In the genomic region with DNA sequence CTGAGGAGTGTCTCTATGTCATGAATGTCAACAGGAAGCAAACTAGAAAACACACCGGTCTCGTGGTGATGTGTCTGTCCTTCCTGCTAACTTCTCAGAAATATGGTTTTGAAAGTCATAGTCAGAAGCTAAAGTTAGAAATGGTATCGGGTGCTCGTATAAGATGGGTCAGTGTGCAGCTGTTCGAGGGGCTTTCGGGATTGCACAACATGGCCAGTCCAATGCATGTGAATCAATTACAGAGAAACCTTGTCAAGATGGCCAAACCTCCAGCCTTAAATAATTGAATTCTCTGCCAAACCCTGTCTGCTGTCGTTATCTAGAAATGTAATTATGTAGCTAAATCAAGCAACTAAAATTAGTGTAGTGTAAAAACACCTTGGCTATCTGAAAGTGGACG, we compare ENCODE assay signal across 20 mouse cellular contexts.
A peak's percentile ranks its signal among the peaks of the same experiment; 100 is the strongest.
DNase-seq lines count a peak whose midpoint lies in the region; TF ChIP-seq lines count a peak whose summit lies in the region.
"Had no signal": no experiment of that assay in that cellular context is flagged by ENCODE, and none has a peak within 500 bp of the region (broad histone marks: within the 10 kb centered on the region; RNA-seq: fewer than 3 reads in every experiment).

No protein-coding gene starts in this region.

- H3ac ChIP-seq in myocyte (ENCODE audit: control insufficient read depth, insufficient read length), result no peak overlapping the region

- no peak overlapping the region for H3K4me3 ChIP-seq in gastrocnemius, adult 2 months
- no peak overlapping the region for H3K4me3 ChIP-seq in myocyte
- H3K4me3 ChIP-seq in kidney, adult 2 months (ENCODE audit: insufficient read depth, low read depth, low read length), result no peak overlapping the region

- peak overlapping the region; percentile 8 for H3K4me2 ChIP-seq in myocyte (ENCODE audit: low read depth)

- no peaks in the 10 kb centered on the region for H3K36me3 ChIP-seq in myocyte (ENCODE audit: control insufficient read depth, insufficient read depth)
- no peaks in the 10 kb centered on the region for H3K36me3 ChIP-seq in kidney, adult 2 months (ENCODE audit: control insufficient read depth, insufficient read depth, low read length)
- H3K36me3 ChIP-seq: G1E had no signal

- TF ChIP-seq POLR2A in myocyte (IDR thresholded peaks at IDR 0.05; ENCODE audit: insufficient read length, low read depth), result no peak
- no peak for TF ChIP-seq POLR2A in kidney, adult 2 months (IDR thresholded peaks at IDR 0.05; ENCODE audit: low read depth, low read length)

- no peaks in the 10 kb centered on the region for H3K79me2 ChIP-seq in myocyte (ENCODE audit: control insufficient read depth, insufficient read depth)

- no peak for TF ChIP-seq CTCF in gastrocnemius, adult 2 months (IDR thresholded peaks at IDR 0.05)
- TF ChIP-seq CTCF in kidney, adult 2 months (conservative IDR thresholded peaks at IDR 0.05; ENCODE audit: insufficient read depth, insufficient read length, low read depth, low read length), result no peak

- DNase-seq in gastrocnemius, adult 2 months, result no peak
- no peak for DNase-seq in gastrocnemius, postnatal 4 days (ENCODE audit: low spot score in 2 of 2)
- DNase-seq in heart, adult 11 months, result peak; percentile 83
- no peak for DNase-seq in heart, postnatal 4 days
- DNase-seq in T-cell, adult 2 months (ENCODE audit: low spot score), result peak; percentile 31
- DNase-seq in urinary bladder, postnatal 36 days (ENCODE audit: low spot score in 2 of 2), result no peak
- no peak for DNase-seq in kidney, adult 2 months
- DNase-seq: adrenal gland, adult 2 months; adrenal gland, adult 8-10 months; adrenal gland, postnatal 10 days; adrenal gland, postnatal 14 days; adrenal gland, postnatal 25 days; adrenal gland, postnatal 36 days; B cell, adult 2 months; cerebellum, adult 11 months; cerebellum, adult 11-12 months; cerebellum, adult 18-20 months had no signal

- WGBS in kidney, adult 2 months, result 77% methylated on average over 8 of the region's 8 CpGs

- peak overlapping the region; percentile 97 for H3K27ac ChIP-seq in gastrocnemius, adult 2 months
- no peak overlapping the region for H3K27ac ChIP-seq in kidney, adult 2 months (ENCODE audit: insufficient read depth, low read depth, low read length)

- intact Hi-C loops in gastrocnemius, adult 2 months (cut with DNase I), result no loop called here

- no peaks in the 10 kb centered on the region for H3K27me3 ChIP-seq in myocyte (ENCODE audit: control insufficient read depth, insufficient read depth, insufficient read length)
- H3K27me3 ChIP-seq in kidney, adult 2 months (replicated peaks; ENCODE audit: control insufficient read depth, insufficient read depth, low read length), result no peaks in the 10 kb centered on the region
- H3K27me3 ChIP-seq: CH12.LX had no signal

- no peaks in the 10 kb centered on the region for H3K4me1 ChIP-seq in kidney, adult 2 months (ENCODE audit: control insufficient read depth, insufficient read depth, low read length)

TF ChIP-seq in myocyte, 11 proteins besides CTCF, POLR2A, EP300 and RAD21:
- TF ChIP-seq MYOD1 (IDR thresholded peaks at IDR 0.05; ENCODE audit: control insufficient read depth in 1 of 3, insufficient read length in 2 of 3, low read depth in 2 of 3) (peak in 2 of 3 experiments; percentile 62 to 67), E2F4 (IDR thresholded peaks at IDR 0.05; ENCODE audit: insufficient read depth) (no peak), MYOG (IDR thresholded peaks at IDR 0.05; ENCODE audit: control insufficient read depth in 1 of 3, insufficient read depth in 1 of 3, insufficient read length in 2 of 3, low read depth in 2 of 3) (peak in 2 of 3 experiments; percentile 36 to 56), MAX (IDR thresholded peaks at IDR 0.05; ENCODE audit: low read depth) (no peak), REST (IDR thresholded peaks at IDR 0.05; ENCODE audit: insufficient read depth, insufficient read length) (no peak), CEBPB (IDR thresholded peaks at IDR 0.05; ENCODE audit: insufficient read depth, poor library complexity, severe bottlenecking) (peak; percentile 84; the same call in 1 of the 2 replicates), TCF12 (IDR thresholded peaks at IDR 0.05; ENCODE audit: insufficient read depth, poor library complexity, severe bottlenecking) (peak; percentile 7), POLR2AphosphoS2 (IDR thresholded peaks at IDR 0.05; ENCODE audit: insufficient read length, low read depth) (no peak), USF1 (IDR thresholded peaks at IDR 0.05; ENCODE audit: low read depth) (no peak)

Comparison
In these comparisons a context has a peak if more than half of its experiments do, and no peak if none do; other contexts are left out.
1. DNase-seq: peak in heart, adult 11 months (single experiment) and T-cell, adult 2 months (single experiment); none in gastrocnemius, adult 2 months (single experiment), gastrocnemius, postnatal 4 days (0 of 2), heart, postnatal 4 days (single experiment), urinary bladder, postnatal 36 days (0 of 2) and kidney, adult 2 months (single experiment).